Mouse (Mus musculus): Measurements from ENCODE around the gene Slc13a5.

- TF ChIP-seq POLR2A (IDR thresholded peaks at IDR 0.05; ENCODE audit: low read depth, low read length) (no peak), CTCF (conservative IDR thresholded peaks at IDR 0.05; ENCODE audit: insufficient read depth, insufficient read length, low read depth, low read length) (no peak)
These were observed 60.5 kb downstream of the Slc13a5 start, which contains the start of gene Gm43951 for GRCm38 (mm10) chr11:72206341-72207203.
